Mouse (Mus musculus) cortical plate, adult 2 months (tissue): Measurements from ENCODE around the gene Phldb2. TPM values are rescaled to one million over a fixed set of nuclear protein-coding genes. Genes with fewer than 3 reads are reported as not detected.

Experiments
- H3K27ac ChIP-seq: fragments of 200-500 bp; 2 replicates; pipeline ENCODE4 v1.5.1; 2012; ENCODE audit warnings: low read length, control low read depth, inconsistent platforms; ENCODE audit not compliant: insufficient read depth
- H3K4me1 ChIP-seq: fragments of 200-500 bp; 2 replicates; pipeline ENCODE4 v1.6.1; 2011; ENCODE audit warnings: low read length; ENCODE audit not compliant: control insufficient read depth, insufficient read depth
- H3K4me3 ChIP-seq: fragments of 200-500 bp; 2 replicates; pipeline ENCODE4 v1.5.1; 2011; ENCODE audit warnings: mild to moderate bottlenecking, low read length, control low read depth; ENCODE audit not compliant: insufficient read depth
- CTCF ChIP-seq: fragments of 200-500 bp; IDR thresholded peaks from 2 replicates; pipeline ENCODE4 v1.5.1; 2011; ENCODE audit warnings: mild to moderate bottlenecking, control low read depth, low read length; ENCODE audit not compliant: insufficient read depth; ENCODE audit errors: extremely low read depth
- POLR2A ChIP-seq: fragments of 200-500 bp; IDR thresholded peaks from 2 replicates; pipeline ENCODE4 v1.6.1; 2011; ENCODE audit warnings: mild to moderate bottlenecking, low read length, control low read depth; ENCODE audit not compliant: insufficient read depth; ENCODE audit errors: extremely low read depth
- polyA plus RNA-seq: library from polyadenylated mRNA; depleted of rRNA; stranded (reverse); fragments of >200 nt; gene quantifications from 2 replicates; pipeline ENCODE4 v1.2.3, GENCODE M21; 2012

Gene Phldb2
- polyA plus RNA-seq, 1 experiment = 5.4 TPM

GRCm38 (mm10) chr16:45789311-45789710 lies 164.1 kb downstream of the Phldb2 start:
- no peak for TF ChIP-seq POLR2A
- no peak for TF ChIP-seq CTCF
- H3K27ac ChIP-seq = no peak overlapping the region
- no peak overlapping the region for H3K4me3 ChIP-seq
- no peaks in the 10 kb centered on the region for H3K4me1 ChIP-seq

- Histone ChIP-seq H3K4me3 (no peak overlapping the region), H3K27ac (no peak overlapping the region), H3K4me1 (no peaks in the 10 kb centered on the region)
- no peak for TF ChIP-seq CTCF
- TF ChIP-seq POLR2A = no peak
These were observed 165.7 kb downstream of the Phldb2 start for GRCm38 (mm10) chr16:45787650-45788049.

- TF ChIP-seq CTCF = peak; percentile 33; the same call in 1 of the 2 replicates
- TF ChIP-seq POLR2A = no peak
These were observed 166.8 kb downstream of the Phldb2 start for GRCm38 (mm10) chr16:45786639-45787038.

GRCm38 (mm10) chr16:45780001-45780400 lies 173.4 kb downstream of the Phldb2 start:
- no peak for TF ChIP-seq POLR2A
- H3K27ac ChIP-seq = no peak overlapping the region
- no peak overlapping the region for H3K4me3 ChIP-seq

More at GRCm38 (mm10) chr16:45786639-45787038, 166.8 kb downstream of the Phldb2 start:
- no peaks in the 10 kb centered on the region for H3K4me1 ChIP-seq
- no peak overlapping the region for H3K4me3 ChIP-seq
- H3K27ac ChIP-seq = no peak overlapping the region

GRCm38 (mm10) chr16:45774813-45775212 lies 178.6 kb downstream of the Phldb2 start:
- no peaks in the 10 kb centered on the region for H3K4me1 ChIP-seq
- no peak overlapping the region for H3K4me3 ChIP-seq
- TF ChIP-seq POLR2A = no peak
- TF ChIP-seq CTCF = no peak
- no peak overlapping the region for H3K27ac ChIP-seq

More at GRCm38 (mm10) chr16:45780001-45780400, 173.4 kb downstream of the Phldb2 start:
- H3K4me1 ChIP-seq = no peaks in the 10 kb centered on the region

- no peak overlapping the region for H3K4me3 ChIP-seq
- no peak for TF ChIP-seq CTCF
- no peak for TF ChIP-seq POLR2A
- H3K4me1 ChIP-seq = no peaks in the 10 kb centered on the region; the same call in 1 of the 2 replicates
- H3K27ac ChIP-seq = no peak overlapping the region
These were observed 182.5 kb downstream of the Phldb2 start for GRCm38 (mm10) chr16:45770914-45771313.

GRCm38 (mm10) chr16:45767853-45768640 lies 185.4 kb downstream of the Phldb2 start:
- Histone ChIP-seq H3K4me3 (no peak overlapping the region), H3K27ac (no peak overlapping the region), H3K4me1 (no peaks in the 10 kb centered on the region; the same call in 1 of the 2 replicates)
- TF ChIP-seq POLR2A = no peak

- TF ChIP-seq POLR2A (no peak), CTCF (no peak)
- H3K27ac ChIP-seq = no peak overlapping the region
These were observed 186.0 kb downstream of the Phldb2 start for GRCm38 (mm10) chr16:45767434-45767833.

GRCm38 (mm10) chr16:45765801-45766494 lies 187.4 kb downstream of the Phldb2 start:
- H3K27ac ChIP-seq = no peak overlapping the region
- no peak overlapping the region for H3K4me3 ChIP-seq
- TF ChIP-seq CTCF (no peak), POLR2A (no peak)
- no peaks in the 10 kb centered on the region; the same call in 1 of the 2 replicates for H3K4me1 ChIP-seq

More at GRCm38 (mm10) chr16:45767434-45767833, 186.0 kb downstream of the Phldb2 start:
- H3K4me3 ChIP-seq = no peak overlapping the region
- H3K4me1 ChIP-seq = no peaks in the 10 kb centered on the region; the same call in 1 of the 2 replicates

- TF ChIP-seq POLR2A = no peak
- TF ChIP-seq CTCF = no peak
- Histone ChIP-seq H3K4me1 (no peaks in the 10 kb centered on the region; the same call in 1 of the 2 replicates), H3K27ac (no peak overlapping the region), H3K4me3 (no peak overlapping the region)
These were observed 188.3 kb downstream of the Phldb2 start for GRCm38 (mm10) chr16:45765102-45765501.
